Mouse (Mus musculus) neural tube, embryonic 14.5 days (tissue): ENCODE data around the gene Gm26992. TPM values are rescaled to one million over a fixed set of nuclear protein-coding genes. Genes with fewer than 3 reads are reported as not detected.
A peak's percentile ranks its signal among the peaks of the same experiment; 100 is the strongest.

Source experiments
- ATAC-seq: fragments of 200-750 bp; cut with Nextera tagmentation; 2 replicates; pipeline ENCODE4 v1.8.0; 2017; ENCODE audit warnings: low read depth, mild to moderate bottlenecking, moderate TSS enrichment, moderate library complexity
- H3K27ac ChIP-seq: fragments of 300-500 bp; sonication (generic); 2 replicates; pipeline ENCODE4 v1.5.1; 2014; ENCODE audit warnings: low read depth, mild to moderate bottlenecking, control low read depth, low read length, moderate library complexity, mixed read lengths
- H3K27me3 ChIP-seq: fragments of 300-500 bp; sonication (generic); 2 replicates; pipeline ENCODE4 v1.6.1; 2014; ENCODE audit warnings: low read length; ENCODE audit not compliant: control insufficient read depth, insufficient read depth
- H3K36me3 ChIP-seq: fragments of 300-500 bp; sonication (generic); 2 replicates; pipeline ENCODE4 v1.6.1; 2014; ENCODE audit warnings: low read length, mixed read lengths; ENCODE audit not compliant: control insufficient read depth, insufficient read depth
- H3K4me1 ChIP-seq: fragments of 300-500 bp; sonication (generic); 2 replicates; pipeline ENCODE4 v1.6.1; 2014; ENCODE audit warnings: low read length; ENCODE audit not compliant: control insufficient read depth, insufficient read depth
- H3K4me2 ChIP-seq: fragments of 300-500 bp; sonication (generic); 2 replicates; pipeline ENCODE4 v1.6.1; 2014; ENCODE audit warnings: mild to moderate bottlenecking, low read depth, low read length, control low read depth
- H3K4me3 ChIP-seq: fragments of 300-500 bp; sonication (generic); 2 replicates; pipeline ENCODE4 v1.5.1; 2014; ENCODE audit warnings: low read depth, low read length, control low read depth, mixed read lengths
- H3K9ac ChIP-seq: fragments of 300-500 bp; sonication (generic); replicated peaks from 2 replicates; pipeline ENCODE4 v1.6.1; 2014; ENCODE audit warnings: low read depth, mild to moderate bottlenecking, control low read depth, low read length, mixed read lengths
- H3K9me3 ChIP-seq: fragments of 300-500 bp; sonication (generic); 2 replicates; pipeline ENCODE4 v1.6.1; 2016; ENCODE audit warnings: low read length; ENCODE audit not compliant: control insufficient read depth
- WGBS: fragments of 180-500 bp; shearing (Covaris S2); extraction: QIAGEN DNeasy Blood & Tissue Kit; methylation state at CpG from one replicate; pipeline ENCODE4 v1.1.7; 2014; 5-methylcytosine and 5-hydroxymethylcytosine counted together
- polyA plus RNA-seq: library from polyadenylated mRNA; unstranded; fragments of >200 nt; fragmentation: Nextera tagmentation; extraction: Ambion mirVana; gene quantifications from 2 replicates; pipeline ENCODE4 v1.2.1, GENCODE M21; 2014

The Gm26992 gene
- polyA plus RNA-seq, 1 experiment from 2014 or later, result not detected

DNA sequence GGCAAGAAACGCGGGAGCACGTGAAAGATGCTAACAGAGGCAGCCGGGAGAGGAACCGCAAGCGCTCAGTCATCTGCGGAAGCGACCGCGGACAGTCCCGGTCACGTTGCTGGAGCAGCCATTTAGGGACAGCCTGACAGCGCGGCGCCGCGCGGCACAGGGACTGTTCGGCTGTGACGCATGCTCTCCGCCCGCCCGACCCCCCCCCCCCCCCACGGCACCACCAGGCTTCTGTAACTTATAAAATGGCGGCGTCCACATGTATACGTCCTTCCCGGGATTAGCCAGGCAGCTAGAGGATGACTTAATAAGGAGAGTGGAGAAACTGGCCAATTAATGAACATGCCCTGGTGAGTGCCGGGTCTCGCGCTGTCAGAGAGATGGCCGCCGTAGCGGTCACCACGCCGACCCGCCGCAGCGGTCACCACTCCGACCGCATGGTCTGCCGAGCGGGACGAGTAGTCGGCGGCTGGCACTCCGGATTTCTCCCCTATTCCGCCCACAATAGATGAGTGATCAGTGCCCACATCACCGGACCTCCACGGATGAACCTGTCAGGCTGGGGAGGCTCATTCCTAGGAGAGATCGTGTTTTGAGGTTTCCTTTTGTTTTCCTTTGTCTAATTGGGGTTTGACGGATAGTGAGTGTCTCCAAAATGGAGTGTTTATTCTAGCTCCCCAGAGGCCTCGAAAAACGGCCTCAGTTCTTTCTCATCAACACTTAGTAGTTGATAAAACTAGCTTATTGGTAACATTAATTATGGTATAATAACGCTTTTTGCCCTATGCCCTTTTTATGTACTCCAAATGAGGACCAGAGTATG is 71.8 kb downstream of the Gm26992 start:
- peak overlapping the region; percentile 48 for H3K4me2 ChIP-seq
- no peaks in the 10 kb centered on the region for H3K36me3 ChIP-seq
- WGBS, result 0% methylated on average over 36 of the region's 55 CpGs
- peak overlapping the region; percentile 51 for H3K4me3 ChIP-seq
- peaks cover 10% of the 10 kb centered on the region; the same call in 1 of the 2 replicates for H3K4me1 ChIP-seq
- peak overlapping the region; percentile 90 for H3K9ac ChIP-seq
- H3K9me3 ChIP-seq, result no peaks in the 10 kb centered on the region
- peak; percentile 98 for ATAC-seq
- peak overlapping the region; percentile 95 for H3K27ac ChIP-seq
- no peaks in the 10 kb centered on the region for H3K27me3 ChIP-seq

DNA sequence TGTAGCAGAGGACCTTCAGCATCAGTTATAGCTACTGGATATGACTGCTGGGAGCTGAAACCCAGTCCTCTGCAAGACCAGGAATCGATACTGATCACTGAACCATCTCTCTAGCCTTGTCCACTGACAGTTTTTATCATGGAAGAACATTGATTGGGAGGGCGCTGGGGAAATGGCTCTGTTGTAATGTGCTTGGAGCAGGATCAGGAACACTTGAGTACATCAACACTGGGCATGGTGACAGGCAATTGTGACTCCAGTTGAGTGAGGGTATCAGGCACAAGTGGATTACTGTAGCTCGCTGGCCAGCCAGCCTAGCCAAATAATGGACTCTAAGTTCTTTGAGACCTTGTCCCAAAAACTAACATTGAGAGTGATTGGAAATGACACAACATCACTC is 77.6 kb downstream of the Gm26992 start:
- Histone ChIP-seq H3K9me3 (no peaks in the 10 kb centered on the region), H3K27ac (no peak overlapping the region), H3K4me3 (no peak overlapping the region), H3K4me1 (peaks cover 10% of the 10 kb centered on the region; the same call in 1 of the 2 replicates), H3K27me3 (no peaks in the 10 kb centered on the region), H3K36me3 (no peaks in the 10 kb centered on the region), H3K4me2 (no peak overlapping the region), H3K9ac (no peak overlapping the region)
- no peak for ATAC-seq
- 94% methylated on average over 3 of the region's 3 CpGs for WGBS

DNA sequence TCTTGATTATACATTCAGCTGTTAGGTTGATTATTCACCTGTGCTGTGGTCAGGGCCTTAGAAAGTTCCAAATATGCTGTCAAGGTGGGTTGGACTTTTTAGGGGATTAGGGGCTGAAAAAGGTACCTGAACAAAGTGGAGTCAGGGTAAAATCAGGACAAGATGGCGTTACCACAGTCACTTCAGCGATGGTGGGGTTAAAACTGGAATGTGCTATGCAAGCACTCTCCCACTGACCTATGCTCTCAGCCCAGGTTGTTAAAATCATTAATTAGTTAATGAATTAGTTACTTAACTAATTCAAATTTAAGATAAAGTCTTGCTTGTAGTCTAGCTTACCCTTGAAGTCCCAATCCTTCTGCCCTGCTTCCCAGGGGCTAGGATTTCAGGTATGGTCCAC is 78.3 kb downstream of the Gm26992 start:
- 97% methylated on average over 2 of the region's 2 CpGs for WGBS
- H3K27ac ChIP-seq, result no peak overlapping the region
- no peaks in the 10 kb centered on the region for H3K36me3 ChIP-seq
- H3K27me3 ChIP-seq, result no peaks in the 10 kb centered on the region
- H3K4me3 ChIP-seq, result no peak overlapping the region
- peaks cover 4% of the 10 kb centered on the region; the same call in 1 of the 2 replicates for H3K4me1 ChIP-seq
- no peak for ATAC-seq
- no peak overlapping the region for H3K4me2 ChIP-seq
- no peak overlapping the region for H3K9ac ChIP-seq
- no peaks in the 10 kb centered on the region for H3K9me3 ChIP-seq

DNA sequence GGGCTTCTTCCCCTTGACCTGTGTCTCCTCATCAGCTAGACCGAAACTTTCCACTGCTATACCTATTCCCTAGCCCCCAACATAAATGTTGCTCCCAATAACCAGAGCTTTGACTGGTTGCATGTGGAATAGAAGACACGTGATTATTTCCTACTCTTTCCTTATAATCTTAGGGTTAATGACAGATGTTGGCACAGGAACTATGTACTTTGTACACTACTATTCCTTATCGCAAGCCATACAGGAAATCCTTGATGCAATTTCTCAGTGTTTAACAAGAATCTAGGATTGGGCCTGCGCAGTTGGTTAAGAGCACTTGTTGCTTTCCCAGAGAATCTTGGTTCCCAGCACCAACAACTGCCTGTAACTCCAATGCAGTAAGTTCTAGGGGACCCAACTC is 86.4 kb downstream of the Gm26992 start:
- Histone ChIP-seq H3K4me3 (no peak overlapping the region), H3K4me1 (no peaks in the 10 kb centered on the region), H3K36me3 (no peaks in the 10 kb centered on the region), H3K9ac (no peak overlapping the region), H3K9me3 (no peaks in the 10 kb centered on the region), H3K4me2 (no peak overlapping the region), H3K27ac (no peak overlapping the region), H3K27me3 (no peaks in the 10 kb centered on the region)
- ATAC-seq, result no peak
- 98% methylated on average over 4 of the region's 4 CpGs for WGBS

DNA sequence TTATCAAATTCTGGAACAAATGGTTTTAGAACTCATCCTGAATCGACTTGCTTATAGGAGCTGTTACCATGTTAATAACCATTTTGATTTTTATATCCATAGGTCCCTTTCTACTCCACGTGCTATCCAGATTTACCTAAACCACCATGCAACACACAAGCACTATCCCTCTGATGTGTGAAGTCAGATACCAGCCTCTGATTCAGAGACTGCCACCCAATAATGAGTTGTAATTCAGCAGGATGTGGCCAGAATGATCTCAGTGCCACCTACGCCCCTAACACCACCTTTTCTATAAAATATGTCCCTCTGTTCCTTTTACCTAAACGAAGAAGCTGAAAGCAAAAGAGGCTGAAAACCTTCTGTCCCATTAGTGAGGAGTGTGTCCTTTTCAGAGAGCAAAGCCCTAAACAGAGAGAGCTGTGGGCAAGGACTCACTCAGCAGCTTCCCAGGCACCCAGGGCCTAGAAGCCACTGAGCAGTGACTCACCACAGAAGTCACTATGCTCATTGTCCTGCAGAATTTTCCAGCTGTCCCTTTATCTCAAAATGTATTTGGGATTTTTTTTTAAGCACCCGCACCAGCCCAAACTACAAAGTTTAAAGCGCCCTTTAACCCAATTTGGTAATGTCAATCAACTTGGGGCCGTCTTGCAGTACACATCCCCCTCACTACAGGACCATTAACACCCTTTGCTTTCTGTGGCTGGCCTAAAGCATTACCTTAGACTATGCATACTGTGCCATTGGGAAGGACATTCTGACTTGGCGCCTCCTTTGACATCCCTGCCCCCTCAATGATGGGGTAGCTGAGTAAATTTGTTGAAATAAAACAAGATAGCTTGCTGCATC is 87.6 kb downstream of the Gm26992 start:
- no peak for ATAC-seq
- H3K4me1 ChIP-seq, result no peaks in the 10 kb centered on the region
- H3K9ac ChIP-seq, result no peak overlapping the region
- H3K4me2 ChIP-seq, result no peak overlapping the region
- H3K9me3 ChIP-seq, result no peaks in the 10 kb centered on the region
- no peak overlapping the region for H3K27ac ChIP-seq
- WGBS, result 77% methylated on average over 8 of the region's 8 CpGs
- H3K36me3 ChIP-seq, result no peaks in the 10 kb centered on the region
- no peak overlapping the region for H3K4me3 ChIP-seq
- H3K27me3 ChIP-seq, result no peaks in the 10 kb centered on the region

DNA sequence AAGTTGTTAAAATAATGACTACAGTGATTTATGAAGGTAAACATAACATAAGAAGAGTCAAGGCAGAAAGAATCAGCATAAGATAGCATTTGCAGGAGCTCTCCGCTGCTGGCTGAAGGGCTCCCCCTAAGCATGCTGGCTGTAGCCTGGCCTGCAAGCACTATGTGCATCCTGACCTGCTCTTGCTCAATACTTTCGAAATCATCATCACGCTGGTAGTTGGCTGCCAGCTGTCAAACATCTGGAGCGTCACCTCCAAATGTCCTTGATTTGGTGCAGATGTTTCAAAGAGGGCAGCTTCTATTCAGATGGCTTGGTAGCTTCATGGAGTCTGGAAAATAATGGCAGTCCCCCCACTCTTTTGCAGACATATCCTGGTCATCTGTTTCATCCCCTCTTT is 93.0 kb downstream of the Gm26992 start:
- 71% methylated on average over 4 of the region's 4 CpGs for WGBS
- no peak overlapping the region for H3K4me3 ChIP-seq
- no peaks in the 10 kb centered on the region for H3K27me3 ChIP-seq
- H3K4me2 ChIP-seq, result no peak overlapping the region
- H3K4me1 ChIP-seq, result no peaks in the 10 kb centered on the region
- ATAC-seq, result no peak
- H3K36me3 ChIP-seq, result no peaks in the 10 kb centered on the region
- H3K27ac ChIP-seq, result no peak overlapping the region
- no peak overlapping the region for H3K9ac ChIP-seq
- no peaks in the 10 kb centered on the region for H3K9me3 ChIP-seq

DNA sequence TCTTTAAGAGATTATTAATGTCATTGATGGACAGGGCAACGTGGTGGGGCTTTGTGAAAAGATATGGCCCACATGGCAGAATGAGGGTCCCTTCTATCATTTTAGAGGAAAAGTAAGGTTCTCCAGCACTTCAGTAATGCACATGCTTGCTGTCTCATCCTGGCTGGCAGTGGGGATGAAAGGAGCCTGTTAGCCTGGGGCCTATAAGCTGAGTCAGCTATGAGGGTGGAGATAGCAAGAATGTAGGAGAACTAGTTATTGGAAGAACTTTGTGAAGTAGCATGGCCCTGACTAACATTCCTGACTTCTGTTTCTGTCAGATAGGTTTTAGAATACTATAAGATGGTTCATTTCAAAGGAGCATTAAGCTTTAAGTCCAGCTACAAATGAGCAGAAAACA is 93.5 kb downstream of the Gm26992 start:
- no peaks in the 10 kb centered on the region for H3K36me3 ChIP-seq
- WGBS, result 96% methylated on average over 1 of the region's 1 CpGs
- no peak overlapping the region for H3K4me3 ChIP-seq
- H3K9me3 ChIP-seq, result no peaks in the 10 kb centered on the region
- H3K27ac ChIP-seq, result no peak overlapping the region
- no peaks in the 10 kb centered on the region for H3K27me3 ChIP-seq
- no peaks in the 10 kb centered on the region for H3K4me1 ChIP-seq
- ATAC-seq, result no peak
- H3K9ac ChIP-seq, result no peak overlapping the region
- no peak overlapping the region for H3K4me2 ChIP-seq

DNA sequence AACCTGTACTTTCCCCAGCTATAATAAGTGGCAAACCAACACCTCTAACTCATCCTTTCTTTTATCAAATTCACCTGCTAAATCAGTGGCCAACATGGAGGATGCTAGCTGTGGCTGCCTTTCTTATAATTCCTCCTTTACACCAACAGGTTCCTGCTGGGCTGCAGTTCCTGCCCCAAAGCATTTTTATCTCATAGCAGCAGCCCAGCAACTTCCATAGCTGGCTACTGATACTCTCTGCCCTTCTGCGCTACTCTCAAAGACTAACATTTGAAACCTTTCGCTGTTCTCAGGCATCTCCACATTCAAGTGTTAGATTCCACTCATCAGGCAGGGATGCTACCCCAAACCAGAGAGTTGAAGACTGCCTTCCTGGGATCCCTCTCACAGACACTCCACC is 97.0 kb downstream of the Gm26992 start:
- WGBS, result 93% methylated on average over 2 of the region's 2 CpGs
- H3K4me2 ChIP-seq, result no peak overlapping the region
- no peaks in the 10 kb centered on the region for H3K4me1 ChIP-seq
- H3K27ac ChIP-seq, result no peak overlapping the region
- H3K36me3 ChIP-seq, result no peaks in the 10 kb centered on the region
- H3K27me3 ChIP-seq, result no peaks in the 10 kb centered on the region
- ATAC-seq, result no peak
- no peaks in the 10 kb centered on the region for H3K9me3 ChIP-seq
- no peak overlapping the region for H3K4me3 ChIP-seq
- no peak overlapping the region for H3K9ac ChIP-seq

DNA sequence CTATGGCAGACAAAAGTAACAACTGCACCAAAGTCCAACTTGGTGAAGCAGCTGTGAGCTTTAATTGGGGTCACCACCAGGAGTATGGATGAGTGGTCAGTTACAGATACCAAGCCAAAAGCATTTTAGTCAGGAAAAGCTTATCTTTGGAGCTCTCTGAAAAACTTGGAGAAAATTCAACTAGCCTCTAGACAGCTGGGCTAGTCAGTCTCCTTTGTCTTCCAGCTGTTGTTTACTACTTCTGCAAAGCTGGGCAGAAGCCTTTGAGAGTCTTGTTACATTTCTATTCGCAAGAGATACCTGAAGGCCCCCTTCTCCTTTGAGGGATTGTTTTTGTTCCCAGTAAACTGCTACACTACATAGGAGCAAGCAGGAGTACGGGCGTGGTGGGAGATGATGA is 97.7 kb downstream of the Gm26992 start:
- H3K9me3 ChIP-seq, result no peaks in the 10 kb centered on the region
- no peak overlapping the region for H3K4me3 ChIP-seq
- H3K27me3 ChIP-seq, result no peaks in the 10 kb centered on the region
- no peaks in the 10 kb centered on the region for H3K4me1 ChIP-seq
- no peak overlapping the region for H3K4me2 ChIP-seq
- 84% methylated on average over 3 of the region's 3 CpGs for WGBS
- no peak for ATAC-seq
- H3K9ac ChIP-seq, result no peak overlapping the region
- H3K36me3 ChIP-seq, result no peaks in the 10 kb centered on the region
- no peak overlapping the region for H3K27ac ChIP-seq
